Mouse (Mus musculus) liver, embryonic 13.5 days (tissue): ENCODE measurements at regions not wholly inside any gene's neighbourhood (a gene's known extent, or its start where the extent isn't known, plus 50 kb on each side); places are given as distances from the start of the nearest gene placed in this dataset.
A peak's percentile ranks its signal among the peaks of the same experiment; 100 is the strongest.

Experiments
- ATAC-seq: fragments of 200-750 bp; cut with Nextera tagmentation; 2 replicates; pipeline ENCODE4 v1.8.0; 2017; ENCODE audit warnings: low read depth, mild to moderate bottlenecking, moderate number of reproducible peaks, moderate library complexity
- DNase-seq: peaks from one replicate; pipeline ENCODE4 v3.0.0; 2022
- H3K27ac ChIP-seq: fragments of 300-500 bp; sonication (generic); 2 replicates; pipeline ENCODE4 v1.5.1; 2015; ENCODE audit warnings: moderate library complexity, mild to moderate bottlenecking, inconsistent platforms
- H3K27me3 ChIP-seq: fragments of 300-500 bp; sonication (generic); 2 replicates; pipeline ENCODE4 v1.6.1; 2015; ENCODE audit warnings: mild to moderate bottlenecking, inconsistent platforms
- H3K36me3 ChIP-seq: fragments of 300-500 bp; sonication (generic); 2 replicates; pipeline ENCODE4 v1.6.1; 2015; ENCODE audit warnings: mild to moderate bottlenecking, inconsistent platforms
- H3K4me1 ChIP-seq: fragments of 300-500 bp; sonication (generic); replicated peaks from 2 replicates; pipeline ENCODE4 v1.6.1; 2015; ENCODE audit warnings: inconsistent platforms
- H3K4me2 ChIP-seq: fragments of 300-500 bp; sonication (generic); 2 replicates; pipeline ENCODE4 v1.6.1; 2015; ENCODE audit warnings: inconsistent platforms, mild to moderate bottlenecking, moderate library complexity
- H3K4me3 ChIP-seq: fragments of 300-500 bp; sonication (generic); replicated peaks from 2 replicates; pipeline ENCODE4 v1.5.1; 2015; ENCODE audit warnings: mild to moderate bottlenecking, inconsistent platforms
- H3K9ac ChIP-seq: fragments of 300-500 bp; sonication (generic); 2 replicates; pipeline ENCODE4 v1.6.1; 2015; ENCODE audit warnings: mild to moderate bottlenecking, inconsistent platforms
- H3K9me3 ChIP-seq: fragments of 300-500 bp; sonication (generic); replicated peaks from 2 replicates; pipeline ENCODE4 v1.6.1; 2016; ENCODE audit warnings: inconsistent platforms
- WGBS: fragments of 180-500 bp; shearing (Covaris S2); methylation state at CpG from one replicate; pipeline ENCODE4 v1.1.7; 2015; ENCODE audit not compliant: insufficient replicate concordance; 5-methylcytosine and 5-hydroxymethylcytosine counted together

GRCm38 (mm10) chr6:53130717-53131330 lies 62.4 kb upstream of the Jazf1 start:
- Histone ChIP-seq H3K4me3 (no peak overlapping the region), H3K4me2 (no peak overlapping the region), H3K9me3 (no peaks in the 10 kb centered on the region), H3K27me3 (no peaks in the 10 kb centered on the region), H3K36me3 (no peaks in the 10 kb centered on the region), H3K4me1 (no peaks in the 10 kb centered on the region), H3K9ac (no peak overlapping the region), H3K27ac (no peak overlapping the region)
- DNase-seq = no peak
- WGBS = 10% methylated on average over 2 of the region's 2 CpGs
- no peak for ATAC-seq

DNA sequence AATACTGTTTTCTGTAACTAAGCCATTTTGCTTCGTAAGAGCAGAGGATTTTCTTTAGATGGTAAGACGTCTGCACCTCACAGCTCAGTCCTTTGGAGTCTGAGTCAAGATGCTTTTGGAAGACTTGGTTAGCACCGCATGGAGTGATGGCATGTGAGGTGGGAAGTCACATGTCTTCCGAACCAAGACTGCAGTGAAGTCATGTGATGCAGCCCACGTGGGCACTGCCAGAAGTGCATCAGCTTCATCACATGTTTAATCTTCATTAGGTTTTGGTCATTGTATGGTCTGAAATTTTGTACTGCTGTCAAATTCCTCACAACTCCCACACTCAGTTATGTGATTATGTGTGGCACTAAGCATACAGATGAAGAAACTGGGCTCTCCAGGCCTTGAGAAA lies 58.3 kb upstream of the Jazf1 start:
- Histone ChIP-seq H3K4me1 (no peaks in the 10 kb centered on the region), H3K36me3 (no peaks in the 10 kb centered on the region), H3K4me2 (no peak overlapping the region), H3K27me3 (no peaks in the 10 kb centered on the region), H3K4me3 (no peak overlapping the region), H3K9me3 (no peaks in the 10 kb centered on the region), H3K27ac (no peak overlapping the region), H3K9ac (no peak overlapping the region)
- WGBS = 59% methylated on average over 5 of the region's 5 CpGs
- DNase-seq (no peak), ATAC-seq (no peak)

- Histone ChIP-seq H3K4me2 (no peak overlapping the region), H3K27me3 (no peaks in the 10 kb centered on the region), H3K27ac (peak overlapping the region; percentile 59), H3K9me3 (no peaks in the 10 kb centered on the region), H3K4me1 (no peaks in the 10 kb centered on the region), H3K36me3 (no peaks in the 10 kb centered on the region), H3K4me3 (no peak overlapping the region), H3K9ac (no peak overlapping the region)
- no peak for DNase-seq
- ATAC-seq = peak; percentile 79
- 49% methylated on average over 17 of the region's 17 CpGs for WGBS
Observed at GRCm38 (mm10) chr6:53124800-53125450, 56.5 kb upstream of the Jazf1 start.

DNA sequence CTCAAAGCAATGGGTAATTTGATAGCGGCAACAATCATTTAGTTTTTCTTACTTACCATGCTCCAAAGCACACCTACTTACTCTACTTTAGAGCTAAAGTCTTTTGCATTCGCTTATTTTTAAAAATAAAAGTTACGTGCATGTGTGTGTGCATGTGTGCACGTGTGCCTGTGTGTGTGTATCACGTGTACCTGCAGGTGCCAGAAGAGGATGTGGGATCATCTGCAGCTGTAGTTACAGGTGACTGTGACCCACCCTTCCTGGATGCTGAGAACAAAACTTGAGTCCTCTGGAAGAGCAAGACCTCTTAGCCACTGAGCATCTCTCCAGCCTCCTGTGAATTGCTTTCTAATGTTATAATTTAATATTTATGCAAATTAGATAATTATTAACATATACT lies 52.0 kb upstream of the Jazf1 start:
- no peak overlapping the region for H3K4me3 ChIP-seq
- no peak overlapping the region for H3K9ac ChIP-seq
- H3K27me3 ChIP-seq = no peaks in the 10 kb centered on the region
- DNase-seq (no peak), ATAC-seq (no peak)
- H3K27ac ChIP-seq = no peak overlapping the region
- 72% methylated on average over 5 of the region's 5 CpGs for WGBS
- 0 out of 2 replicates have a peak, but pooled peaks cover 4% of the 10 kb centered on the region for H3K4me1 ChIP-seq
- H3K36me3 ChIP-seq = no peaks in the 10 kb centered on the region
- H3K9me3 ChIP-seq = no peaks in the 10 kb centered on the region
- no peak overlapping the region for H3K4me2 ChIP-seq
